Mouse (Mus musculus): ENCODE results near the gene Dach1. TPM values are rescaled to one million over a fixed set of nuclear protein-coding genes. Genes with fewer than 3 reads are reported as not detected.

The Dach1 gene
- total RNA-seq (2012; rRNA removed) (not detected in 2 replicates), total RNA-seq (2014; rRNA removed) (not detected in 2 replicates), polyA plus RNA-seq (2012; ENCODE audit: insufficient read length, low read depth) (not detected in 2 replicates)

DNA sequence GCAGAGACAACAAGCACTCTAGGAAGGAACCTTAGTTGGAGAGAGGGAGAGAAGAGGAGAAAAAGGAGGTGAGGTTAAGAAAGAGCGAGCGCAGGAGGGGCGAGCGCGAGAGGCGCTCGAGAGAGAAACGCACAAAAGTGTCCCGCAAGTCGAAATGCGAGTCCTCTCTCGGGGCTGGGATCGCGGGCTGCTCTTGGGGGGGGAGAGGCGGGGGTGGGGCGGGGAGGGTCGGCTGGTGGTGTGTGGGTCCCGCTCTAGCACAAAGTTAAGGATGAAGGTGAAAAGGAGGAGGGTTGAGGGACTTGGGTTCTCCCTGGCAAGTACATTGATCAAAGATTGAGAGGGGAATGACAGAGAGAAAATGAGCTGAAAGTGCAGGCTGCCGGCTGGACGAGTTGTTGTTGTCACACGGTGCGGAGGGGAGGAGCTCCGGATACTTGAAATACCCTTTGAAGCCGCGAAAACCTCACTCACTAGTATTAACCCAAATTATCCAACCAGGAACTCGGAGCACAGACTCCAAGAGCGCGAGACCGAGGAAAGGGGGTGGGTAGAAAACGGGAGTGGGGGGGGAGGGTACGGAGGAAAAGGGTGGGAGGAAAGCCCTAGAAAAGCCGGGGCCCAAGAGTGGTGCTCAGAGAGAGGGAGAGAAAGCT, at the start of gene Dach1:
Gene Dach1 (minus strand): TSS at position 345 of the 656 bp plus-strand sequence.
- Histone ChIP-seq H3K4me3 (replicated peaks in 1 of 3; ENCODE audit: low read depth in 2 of 3, low read length in 2 of 3, poor library complexity in 1 of 3) (no peak within 1 kb of the TSS), H3K27ac (ENCODE audit: insufficient read depth, low read depth) (no peak within 1 kb of the TSS)
- TF ChIP-seq MXI1 (IDR thresholded peaks at IDR 0.05; ENCODE audit: low read depth, low read length) (no peak), RAD21 (IDR thresholded peaks at IDR 0.05; ENCODE audit: low read depth, low read length) (no peak), MAZ (IDR thresholded peaks at IDR 0.05; ENCODE audit: low read depth, low read length) (no peak), GABPA (IDR thresholded peaks at IDR 0.05; ENCODE audit: insufficient replicate concordance, low read depth, low read length) (no peak), CHD2 (IDR thresholded peaks at IDR 0.05; ENCODE audit: low read length) (no peak), BHLHE40 (IDR thresholded peaks at IDR 0.05; ENCODE audit: low read depth, low read length) (no peak), HCFC1 (IDR thresholded peaks at IDR 0.05; ENCODE audit: low read depth, low read length) (no peak), RCOR1 (conservative IDR thresholded peaks at IDR 0.05; ENCODE audit: low read depth, low read length) (no peak), ETS1 (conservative IDR thresholded peaks at IDR 0.05; ENCODE audit: low read depth, low read length) (no peak), MYC (IDR thresholded peaks at IDR 0.05; ENCODE audit: low read depth, low read length) (no peak), UBTF (IDR thresholded peaks at IDR 0.05; ENCODE audit: low read depth, low read length) (no peak), ZMIZ1 (IDR thresholded peaks at IDR 0.05; ENCODE audit: low read depth, low read length) (no peak), KAT2A (IDR thresholded peaks at IDR 0.05; ENCODE audit: insufficient replicate concordance, low read length) (no peak), JUND (conservative IDR thresholded peaks at IDR 0.05; ENCODE audit: low read depth, low read length) (no peak), MAX (IDR thresholded peaks at IDR 0.05; ENCODE audit: low read length) (no peak), SIN3A (IDR thresholded peaks at IDR 0.05; ENCODE audit: low read length) (no peak), USF2 (conservative IDR thresholded peaks at IDR 0.05; ENCODE audit: low read depth, low read length) (no peak)

GRCm38 (mm10) chr14:98200089-98200488, 30.5 kb upstream of the Dach1 start:
- no peak overlapping the region for H3K27ac ChIP-seq (ENCODE audit: insufficient read depth, low read depth)
- DNase-seq (ENCODE audit: extremely low read depth): no peak
- H3K9me3 ChIP-seq (replicated peaks; ENCODE audit: low read length): peaks cover 23% of the 10 kb centered on the region
- in situ Hi-C loops (cut with MboI; ENCODE audit: low pct_ligation_motif_present, low pct_unique_long_range_greater_than_20kb, low sequenced_read_pairs) (no loop called here), dilution Hi-C loops (cut with MboI; ENCODE audit: extremely low pct_ligation_motif_present, extremely low pct_unique_long_range_greater_than_20kb, low sequenced_read_pairs) (no loop called here)
- H3K4me1 ChIP-seq (ENCODE audit: control insufficient read depth in 1 of 2, insufficient read depth in 2 of 2): no peaks in the 10 kb centered on the region
- H3K79me2 ChIP-seq (replicated peaks; ENCODE audit: control insufficient read depth, extremely low read depth, insufficient read depth, poor library complexity, severe bottlenecking): no peaks in the 10 kb centered on the region
- H3K4me2 ChIP-seq (ENCODE audit: insufficient read depth, low read depth, poor library complexity, severe bottlenecking): no peak overlapping the region
- TF ChIP-seq USF1 (IDR thresholded peaks at IDR 0.05; ENCODE audit: low read depth, low read length): no peak
- no peak for TF ChIP-seq SMC3 (IDR thresholded peaks at IDR 0.05; ENCODE audit: low read depth, low read length)
- TF ChIP-seq ELF1 (IDR thresholded peaks at IDR 0.05; ENCODE audit: low read depth, low read length): no peak
- TF ChIP-seq E2F4 (IDR thresholded peaks at IDR 0.05; ENCODE audit: insufficient replicate concordance, low read depth, low read length): no peak
- TF ChIP-seq NELFE (IDR thresholded peaks at IDR 0.05; ENCODE audit: low read depth, low read length): no peak
- no peak for TF ChIP-seq MXI1 (IDR thresholded peaks at IDR 0.05; ENCODE audit: low read depth, low read length)
- no peak for TF ChIP-seq ZNF384 (IDR thresholded peaks at IDR 0.05; ENCODE audit: low read depth, low read length)
- no peak for TF ChIP-seq GABPA (IDR thresholded peaks at IDR 0.05; ENCODE audit: insufficient replicate concordance, low read depth, low read length)
- no peak for TF ChIP-seq NRF1 (IDR thresholded peaks at IDR 0.05; ENCODE audit: low read depth, low read length)
- TF ChIP-seq RAD21 (IDR thresholded peaks at IDR 0.05; ENCODE audit: low read depth, low read length): no peak
- TF ChIP-seq SIN3A (IDR thresholded peaks at IDR 0.05; ENCODE audit: low read length): no peak
- no peak for TF ChIP-seq CTCF (conservative IDR thresholded peaks at IDR 0.05 in 1 of 2, IDR thresholded peaks at IDR 0.05 in 1 of 2; ENCODE audit: low read depth in 2 of 2, low read length in 2 of 2)
- TF ChIP-seq IRF4 (IDR thresholded peaks at IDR 0.05; ENCODE audit: low read depth, low read length): no peak
- no peak for TF ChIP-seq PAX5 (IDR thresholded peaks at IDR 0.05; ENCODE audit: low read length)
- no peak for TF ChIP-seq USF2 (conservative IDR thresholded peaks at IDR 0.05; ENCODE audit: low read depth, low read length)
- no peak for TF ChIP-seq EP300 (IDR thresholded peaks at IDR 0.05; ENCODE audit: low read length)
- no peak for TF ChIP-seq POLR2A (IDR thresholded peaks at IDR 0.05; ENCODE audit: low read depth, low read length)
- H3K36me3 ChIP-seq (replicated peaks in 1 of 2; ENCODE audit: control insufficient read depth in 1 of 2, insufficient read depth in 1 of 2, low read length in 1 of 2): no peaks in the 10 kb centered on the region
- H3K9ac ChIP-seq (ENCODE audit: insufficient read depth, low read depth): no peak overlapping the region
- no peaks in the 10 kb centered on the region for H3K27me3 ChIP-seq (replicated peaks)
- no peak overlapping the region for H3K4me3 ChIP-seq (replicated peaks in 1 of 3; ENCODE audit: low read depth in 2 of 3, low read length in 2 of 3, poor library complexity in 1 of 3)

More for the DNA sequence above, at the start of gene Dach1:
- no peaks in the 10 kb centered on the region for H3K36me3 ChIP-seq (replicated peaks in 1 of 2; ENCODE audit: control insufficient read depth in 1 of 2, insufficient read depth in 1 of 2, low read length in 1 of 2)
- dilution Hi-C loops (cut with MboI; ENCODE audit: extremely low pct_ligation_motif_present, extremely low pct_unique_long_range_greater_than_20kb, low sequenced_read_pairs) (no loop called here), in situ Hi-C loops (cut with MboI; ENCODE audit: low pct_ligation_motif_present, low pct_unique_long_range_greater_than_20kb, low sequenced_read_pairs) (no loop called here)
- H3K79me2 ChIP-seq (replicated peaks; ENCODE audit: control insufficient read depth, extremely low read depth, insufficient read depth, poor library complexity, severe bottlenecking): no peaks in the 10 kb centered on the region
- H3K27me3 ChIP-seq (replicated peaks): no peaks in the 10 kb centered on the region
- H3K9me3 ChIP-seq (replicated peaks; ENCODE audit: low read length): peaks cover 42% of the 10 kb centered on the region
- no peak within 1 kb of the TSS for H3K4me2 ChIP-seq (ENCODE audit: insufficient read depth, low read depth, poor library complexity, severe bottlenecking)
- no peak within 1 kb of the TSS for H3K9ac ChIP-seq (ENCODE audit: insufficient read depth, low read depth)
- no peak for DNase-seq (ENCODE audit: extremely low read depth)
- no peaks in the 10 kb centered on the region for H3K4me1 ChIP-seq (ENCODE audit: control insufficient read depth in 1 of 2, insufficient read depth in 2 of 2)
